Mouse (Mus musculus): Measurements from ENCODE around the gene Gemin6. TPM values are rescaled to one million over a fixed set of nuclear protein-coding genes. Genes with fewer than 3 reads are reported as not detected.

Gemin6 gene
- 1.8 TPM for polyA plus RNA-seq (2015; fragmentation: Illumina TruSeq; extraction: RNeasy Lipid Tissue Mini Kit (QIAGEN cat#74804); ENCODE audit: insufficient read depth, low read depth, low replicate concordance)

DNA sequence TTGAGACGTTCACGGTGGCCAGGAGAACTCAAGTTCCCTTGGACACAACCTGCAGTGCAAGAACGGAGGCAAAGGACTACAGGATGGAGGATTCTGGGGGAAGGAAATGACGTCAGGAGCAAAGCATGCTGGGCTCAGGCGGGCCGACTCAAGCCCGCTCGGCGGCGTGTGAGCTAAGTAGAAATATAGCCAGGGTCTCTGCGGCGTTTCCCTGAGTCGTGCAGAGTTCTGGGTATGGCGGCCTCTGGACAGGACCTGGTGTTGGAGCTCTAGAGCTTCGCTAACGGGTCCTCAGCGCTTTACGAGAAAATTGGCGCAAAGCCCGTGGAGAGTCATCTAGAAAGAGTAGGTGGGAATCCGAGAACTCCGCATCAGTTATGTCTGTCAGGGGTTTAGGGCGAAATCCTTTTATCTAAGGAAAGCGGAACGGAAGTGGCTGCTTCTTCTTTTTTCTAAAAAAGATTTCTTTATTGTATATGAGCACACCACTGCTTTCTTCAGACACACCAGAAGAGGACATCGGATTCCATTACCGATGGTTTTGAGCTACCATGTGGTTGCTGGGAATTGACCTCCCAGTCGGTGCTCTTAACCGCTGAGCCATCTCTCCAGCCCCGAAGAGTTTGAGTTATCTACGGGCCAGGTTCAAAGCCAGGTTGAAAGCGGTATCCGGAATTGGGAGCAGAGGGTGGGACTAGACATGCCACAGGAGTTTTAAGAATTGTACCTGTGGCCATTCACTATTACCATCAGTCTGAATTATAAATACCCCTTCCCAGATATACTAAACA is at the start of gene Gemin6:
Gene Gemin6, plus strand, starts transcription at position 116 of the 791 bp plus-strand sequence.

DNA sequence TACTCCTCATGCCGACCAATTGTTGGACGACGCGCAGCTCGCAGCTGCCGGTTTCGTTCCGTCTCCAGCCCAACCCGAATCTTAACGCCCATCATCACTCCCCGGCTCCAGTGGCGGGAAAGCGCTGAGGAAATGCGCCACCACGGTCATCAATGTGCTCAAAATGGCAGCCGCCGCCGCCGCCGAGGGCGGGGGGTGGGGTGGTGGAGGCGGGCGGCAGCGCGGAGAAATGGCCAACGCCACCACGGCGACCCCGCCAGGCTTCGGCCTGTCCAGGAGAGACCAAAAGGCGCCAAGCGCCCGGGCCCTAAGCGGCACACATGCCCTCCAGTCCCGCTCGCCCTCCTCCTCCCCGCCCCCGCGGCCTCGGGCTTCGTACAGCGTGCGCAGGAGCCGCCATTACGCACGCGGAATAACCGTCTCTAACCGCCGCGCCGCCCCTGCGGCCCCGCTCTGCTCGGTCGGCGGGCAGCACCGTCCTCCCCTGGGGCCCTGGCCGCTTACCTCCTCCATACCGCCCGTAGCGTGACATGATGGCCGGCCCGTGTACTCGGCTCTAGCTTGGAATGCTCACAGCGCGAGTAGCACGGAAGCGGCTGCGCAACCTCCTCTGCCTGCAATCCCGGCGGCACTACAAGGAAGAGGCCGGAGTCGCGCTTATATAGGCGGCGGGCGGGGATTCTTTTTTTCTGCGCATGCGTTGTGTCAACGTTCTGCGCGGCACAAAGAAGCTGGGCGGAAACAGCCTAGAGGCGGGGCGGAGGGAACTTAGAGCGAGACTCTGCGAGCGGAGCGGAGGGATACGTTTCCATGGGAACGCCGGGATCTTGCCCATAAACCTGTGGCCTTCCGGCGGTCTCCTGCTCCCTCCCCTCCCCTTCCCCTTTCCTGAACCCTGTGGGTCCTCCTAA is 17.3 kb upstream of the Gemin6 start, which contains the start of the genes Srsf7 and Ttc39d:
Gene Srsf7, minus strand, starts transcription at position 637 of the 911 bp plus-strand sequence.
Gene Ttc39d, plus strand, starts transcription at position 790 of the 911 bp plus-strand sequence.

Other genes with a start within 250 kb of the Gemin6 start
- 6.6 TPM for gene Hnrnpll, start 162.1 kb upstream of the Gemin6 start, polyA plus RNA-seq (2015; fragmentation: Illumina TruSeq; extraction: RNeasy Lipid Tissue Mini Kit (QIAGEN cat#74804); ENCODE audit: insufficient read depth, low read depth, low replicate concordance)
- gene Galm, start 97.0 kb upstream of the Gemin6 start, polyA plus RNA-seq (2015; fragmentation: Illumina TruSeq; extraction: RNeasy Lipid Tissue Mini Kit (QIAGEN cat#74804); ENCODE audit: insufficient read depth, low read depth, low replicate concordance), result 1.6 TPM
- 50.7 TPM for gene Srsf7, start 17.1 kb upstream of the Gemin6 start, polyA plus RNA-seq (2015; fragmentation: Illumina TruSeq; extraction: RNeasy Lipid Tissue Mini Kit (QIAGEN cat#74804); ENCODE audit: insufficient read depth, low read depth, low replicate concordance)
- gene Ttc39d, start 17.0 kb upstream of the Gemin6 start, polyA plus RNA-seq (2015; fragmentation: Illumina TruSeq; extraction: RNeasy Lipid Tissue Mini Kit (QIAGEN cat#74804); ENCODE audit: insufficient read depth, low read depth, low replicate concordance), result not detected
- gene Morn2, start 65.8 kb downstream of the Gemin6 start, polyA plus RNA-seq (2015; fragmentation: Illumina TruSeq; extraction: RNeasy Lipid Tissue Mini Kit (QIAGEN cat#74804); ENCODE audit: insufficient read depth, low read depth, low replicate concordance), result 5.6 TPM
- gene Dhx57, start 66.0 kb downstream of the Gemin6 start, polyA plus RNA-seq (2015; fragmentation: Illumina TruSeq; extraction: RNeasy Lipid Tissue Mini Kit (QIAGEN cat#74804); ENCODE audit: insufficient read depth, low read depth, low replicate concordance), result 5.4 TPM
- gene Arhgef33, start 83.0 kb downstream of the Gemin6 start, polyA plus RNA-seq (2015; fragmentation: Illumina TruSeq; extraction: RNeasy Lipid Tissue Mini Kit (QIAGEN cat#74804); ENCODE audit: insufficient read depth, low read depth, low replicate concordance), result not detected
- gene Gm10190, start 149.1 kb downstream of the Gemin6 start, polyA plus RNA-seq (2015; fragmentation: Illumina TruSeq; extraction: RNeasy Lipid Tissue Mini Kit (QIAGEN cat#74804); ENCODE audit: insufficient read depth, low read depth, low replicate concordance), result not detected

Data from pancreas, adult 10 weeks (tissue).